Mouse (Mus musculus): ENCODE data around the gene Dazap1. TPM values are rescaled to one million over a fixed set of nuclear protein-coding genes. Genes with fewer than 3 reads are reported as not detected.
A peak's percentile ranks its signal among the peaks of the same experiment; 100 is the strongest.
"Not testable (repeated sequence)": the region's sequence is repeated elsewhere in the genome, so short reads cannot be mapped to it uniquely, and the experiment has no call there.

The Dazap1 gene
- polyA plus RNA-seq, 1 experiment from 2014 or later = 31.5 TPM

- Histone ChIP-seq H3K9ac (no peak overlapping the region), H3K36me3 (peaks cover 90% of the 10 kb centered on the region), H3K4me1 (replicated peaks) (peaks cover 14% of the 10 kb centered on the region), H3K27me3 (no peaks in the 10 kb centered on the region), H3K4me2 (no peak overlapping the region), H3K27ac (no peak overlapping the region), H3K9me3 (replicated peaks) (no peaks in the 10 kb centered on the region), H3K4me3 (no peak overlapping the region)
- no peak for ATAC-seq (replicated peaks; ENCODE audit: insufficient number of reproducible peaks, insufficient read depth, low FRiP score, low read depth)
- WGBS = 92% methylated on average over 13 of the region's 13 CpGs
These were observed 25.0 kb upstream of the Dazap1 start for GRCm38 (mm10) chr10:80236145-80236825.

- Histone ChIP-seq H3K9me3 (replicated peaks) (no peaks in the 10 kb centered on the region), H3K4me2 (no peak overlapping the region), H3K4me1 (replicated peaks) (peaks cover 21% of the 10 kb centered on the region), H3K4me3 (no peak overlapping the region), H3K9ac (no peak overlapping the region), H3K27me3 (no peaks in the 10 kb centered on the region), H3K36me3 (peaks cover 95% of the 10 kb centered on the region), H3K27ac (no peak overlapping the region)
- 86% methylated on average over 4 of the region's 4 CpGs for WGBS
- no peak for ATAC-seq (replicated peaks; ENCODE audit: insufficient number of reproducible peaks, insufficient read depth, low FRiP score, low read depth)
These were observed 24.3 kb upstream of the Dazap1 start for GRCm38 (mm10) chr10:80237020-80237419.

GRCm38 (mm10) chr10:80238306-80238705, 23.0 kb upstream of the Dazap1 start:
- H3K9ac ChIP-seq = no peak overlapping the region
- H3K27me3 ChIP-seq = no peaks in the 10 kb centered on the region
- H3K27ac ChIP-seq = no peak overlapping the region
- ATAC-seq (replicated peaks; ENCODE audit: insufficient number of reproducible peaks, insufficient read depth, low FRiP score, low read depth) = no peak
- H3K4me3 ChIP-seq = no peak overlapping the region
- H3K4me1 ChIP-seq (replicated peaks) = peaks cover 22% of the 10 kb centered on the region
- 82% methylated on average over 3 of the region's 3 CpGs for WGBS
- H3K9me3 ChIP-seq (replicated peaks) = no peaks in the 10 kb centered on the region
- no peak overlapping the region for H3K4me2 ChIP-seq
- H3K36me3 ChIP-seq = peaks cover 87% of the 10 kb centered on the region

- Histone ChIP-seq H3K27me3 (no peaks in the 10 kb centered on the region), H3K4me2 (no peak overlapping the region), H3K4me3 (no peak overlapping the region), H3K9ac (no peak overlapping the region), H3K9me3 (replicated peaks) (no peaks in the 10 kb centered on the region), H3K27ac (no peak overlapping the region), H3K36me3 (peaks cover 85% of the 10 kb centered on the region), H3K4me1 (replicated peaks) (peaks cover 20% of the 10 kb centered on the region)
- 77% methylated on average over 6 of the region's 6 CpGs for WGBS
- ATAC-seq (replicated peaks; ENCODE audit: insufficient number of reproducible peaks, insufficient read depth, low FRiP score, low read depth) = no peak
These were observed 21.5 kb upstream of the Dazap1 start for GRCm38 (mm10) chr10:80239791-80240190.

- Histone ChIP-seq H3K27me3 (no peaks in the 10 kb centered on the region), H3K4me1 (replicated peaks) (peaks cover 32% of the 10 kb centered on the region), H3K36me3 (peaks cover 64% of the 10 kb centered on the region), H3K4me3 (no peak overlapping the region), H3K4me2 (no peak overlapping the region), H3K27ac (peak overlapping the region; percentile 75), H3K9ac (no peak overlapping the region), H3K9me3 (replicated peaks) (no peaks in the 10 kb centered on the region)
- ATAC-seq (replicated peaks; ENCODE audit: insufficient number of reproducible peaks, insufficient read depth, low FRiP score, low read depth) = peak; percentile 76
- WGBS = 32% methylated on average over 9 of the region's 9 CpGs
These were observed 19.2 kb upstream of the Dazap1 start for GRCm38 (mm10) chr10:80242088-80242487.

GRCm38 (mm10) chr10:80242607-80243006, 18.7 kb upstream of the Dazap1 start:
- Histone ChIP-seq H3K4me2 (no peak overlapping the region), H3K4me1 (replicated peaks) (peaks cover 32% of the 10 kb centered on the region), H3K27ac (peak overlapping the region; percentile 75), H3K36me3 (peaks cover 59% of the 10 kb centered on the region), H3K27me3 (no peaks in the 10 kb centered on the region), H3K9me3 (replicated peaks) (no peaks in the 10 kb centered on the region), H3K4me3 (no peak overlapping the region), H3K9ac (no peak overlapping the region)
- WGBS = 50% methylated on average over 3 of the region's 3 CpGs
- ATAC-seq (replicated peaks; ENCODE audit: insufficient number of reproducible peaks, insufficient read depth, low FRiP score, low read depth) = no peak; the same call in 1 of the 2 replicates

- Histone ChIP-seq H3K9me3 (replicated peaks) (no peaks in the 10 kb centered on the region), H3K4me2 (no peak overlapping the region), H3K27ac (no peak overlapping the region), H3K9ac (no peak overlapping the region), H3K27me3 (no peaks in the 10 kb centered on the region), H3K36me3 (peaks cover 37% of the 10 kb centered on the region), H3K4me3 (no peak overlapping the region), H3K4me1 (replicated peaks) (peaks cover 39% of the 10 kb centered on the region)
- 35% methylated on average over 5 of the region's 5 CpGs for WGBS
- ATAC-seq (replicated peaks; ENCODE audit: insufficient number of reproducible peaks, insufficient read depth, low FRiP score, low read depth) = no peak
These were observed 16.4 kb upstream of the Dazap1 start for GRCm38 (mm10) chr10:80244791-80245399.

- Histone ChIP-seq H3K36me3 (peaks cover 30% of the 10 kb centered on the region), H3K9me3 (replicated peaks) (no peaks in the 10 kb centered on the region), H3K4me1 (replicated peaks) (peaks cover 46% of the 10 kb centered on the region), H3K9ac (0 out of 2 replicates have a peak overlapping the region, but pooled peaks have one; percentile 5), H3K4me3 (no peak overlapping the region), H3K27me3 (no peaks in the 10 kb centered on the region), H3K4me2 (no peak overlapping the region), H3K27ac (no peak overlapping the region)
- WGBS = 5% methylated on average over 4 of the region's 4 CpGs
- ATAC-seq (replicated peaks; ENCODE audit: insufficient number of reproducible peaks, insufficient read depth, low FRiP score, low read depth) = no peak
These were observed 15.7 kb upstream of the Dazap1 start for GRCm38 (mm10) chr10:80245600-80245999.

- H3K36me3 ChIP-seq = peaks cover 20% of the 10 kb centered on the region
- WGBS = 46% methylated on average over 6 of the region's 6 CpGs
- no peak overlapping the region for H3K9ac ChIP-seq
- peaks cover 46% of the 10 kb centered on the region for H3K4me1 ChIP-seq (replicated peaks)
- H3K4me3 ChIP-seq = no peak overlapping the region; the same call in 1 of the 2 replicates
- no peaks in the 10 kb centered on the region for H3K27me3 ChIP-seq
- no peak for ATAC-seq (replicated peaks; ENCODE audit: insufficient number of reproducible peaks, insufficient read depth, low FRiP score, low read depth)
- H3K9me3 ChIP-seq (replicated peaks) = no peaks in the 10 kb centered on the region
- H3K4me2 ChIP-seq = no peak overlapping the region
- no peak overlapping the region for H3K27ac ChIP-seq
These were observed 13.4 kb upstream of the Dazap1 start for GRCm38 (mm10) chr10:80247849-80248248.

GRCm38 (mm10) chr10:80248437-80248836, 12.8 kb upstream of the Dazap1 start:
- not testable (repeated sequence) for H3K9ac ChIP-seq; H3K9me3 ChIP-seq (replicated peaks); H3K27me3 ChIP-seq; ATAC-seq (replicated peaks; ENCODE audit: insufficient number of reproducible peaks, insufficient read depth, low FRiP score, low read depth); H3K27ac ChIP-seq
- peak overlapping the region; percentile 75 for H3K4me2 ChIP-seq
- H3K36me3 ChIP-seq = peaks cover 18% of the 10 kb centered on the region
- H3K4me3 ChIP-seq = peak overlapping the region; percentile 82
- WGBS = 42% methylated on average over 3 of the region's 3 CpGs
- peaks cover 47% of the 10 kb centered on the region for H3K4me1 ChIP-seq (replicated peaks)

GRCm38 (mm10) chr10:80248971-80249640, 12.2 kb upstream of the Dazap1 start, which contains the start of gene Ndufs7:
Gene Ndufs7 (plus strand): TSS chr10:80249121.
- Histone ChIP-seq H3K27me3 (no peaks in the 10 kb centered on the region), H3K4me3 (peak within 1 kb of the TSS; percentile 82), H3K27ac (peak within 1 kb of the TSS; percentile 96), H3K4me2 (peak within 1 kb of the TSS; percentile 75), H3K36me3 (peaks cover 17% of the 10 kb centered on the region), H3K4me1 (replicated peaks) (peaks cover 48% of the 10 kb centered on the region), H3K9me3 (replicated peaks) (no peaks in the 10 kb centered on the region), H3K9ac (peak within 1 kb of the TSS; percentile 86)
- peak; percentile 85 for ATAC-seq (replicated peaks; ENCODE audit: insufficient number of reproducible peaks, insufficient read depth, low FRiP score, low read depth)
- WGBS = under 1% methylated on average over 53 of the region's 53 CpGs

Measured in heart, embryonic 15.5 days (tissue).